Mouse (Mus musculus): Measurements from ENCODE around the gene Mcm3ap.

- TF ChIP-seq CTCF (IDR thresholded peaks at IDR 0.05; ENCODE audit: low read depth) (no peak), EP300 (IDR thresholded peaks at IDR 0.05; ENCODE audit: low read depth) (no peak)
These were observed 72.8 kb downstream of the Mcm3ap start for GRCm38 (mm10) chr10:76541336-76542085.

All from liver, embryonic 14.5 days (tissue).